Mouse (Mus musculus): ENCODE data around the gene Commd9. TPM values are rescaled to one million over a fixed set of nuclear protein-coding genes. Genes with fewer than 3 reads are reported as not detected.

The Commd9 gene
- polyA plus RNA-seq, 1 experiment from 2014 or later = 61.9 TPM

Other genes with a start within 250 kb of the Commd9 start
- 0.08 and 0.27 TPM in 2 replicates for gene Rag1, start 236.7 kb upstream of the Commd9 start, polyA plus RNA-seq (2014; fragmentation: Nextera tagmentation; extraction: Ambion mirVana)
- 60.7 and 60.8 TPM in 2 replicates for gene B230118H07Rik, start 236.7 kb upstream of the Commd9 start, polyA plus RNA-seq (2014; fragmentation: Nextera tagmentation; extraction: Ambion mirVana)
- 24.2 and 24.5 TPM in 2 replicates for gene Traf6, start 207.8 kb upstream of the Commd9 start, polyA plus RNA-seq (2014; fragmentation: Nextera tagmentation; extraction: Ambion mirVana)
- gene Prr5l, start 3.2 kb upstream of the Commd9 start, polyA plus RNA-seq (2014; fragmentation: Nextera tagmentation; extraction: Ambion mirVana) = 21.5 and 21.9 TPM in 2 replicates

Measured in forebrain, embryonic 11.5 days (tissue).